Mouse (Mus musculus): Measurements from ENCODE around the gene Shisa7. TPM values are rescaled to one million over a fixed set of nuclear protein-coding genes. Genes with fewer than 3 reads are reported as not detected.

Gene Shisa7
- polyA plus RNA-seq, 1 experiment from 2014 or later, result 4.0 TPM

DNA sequence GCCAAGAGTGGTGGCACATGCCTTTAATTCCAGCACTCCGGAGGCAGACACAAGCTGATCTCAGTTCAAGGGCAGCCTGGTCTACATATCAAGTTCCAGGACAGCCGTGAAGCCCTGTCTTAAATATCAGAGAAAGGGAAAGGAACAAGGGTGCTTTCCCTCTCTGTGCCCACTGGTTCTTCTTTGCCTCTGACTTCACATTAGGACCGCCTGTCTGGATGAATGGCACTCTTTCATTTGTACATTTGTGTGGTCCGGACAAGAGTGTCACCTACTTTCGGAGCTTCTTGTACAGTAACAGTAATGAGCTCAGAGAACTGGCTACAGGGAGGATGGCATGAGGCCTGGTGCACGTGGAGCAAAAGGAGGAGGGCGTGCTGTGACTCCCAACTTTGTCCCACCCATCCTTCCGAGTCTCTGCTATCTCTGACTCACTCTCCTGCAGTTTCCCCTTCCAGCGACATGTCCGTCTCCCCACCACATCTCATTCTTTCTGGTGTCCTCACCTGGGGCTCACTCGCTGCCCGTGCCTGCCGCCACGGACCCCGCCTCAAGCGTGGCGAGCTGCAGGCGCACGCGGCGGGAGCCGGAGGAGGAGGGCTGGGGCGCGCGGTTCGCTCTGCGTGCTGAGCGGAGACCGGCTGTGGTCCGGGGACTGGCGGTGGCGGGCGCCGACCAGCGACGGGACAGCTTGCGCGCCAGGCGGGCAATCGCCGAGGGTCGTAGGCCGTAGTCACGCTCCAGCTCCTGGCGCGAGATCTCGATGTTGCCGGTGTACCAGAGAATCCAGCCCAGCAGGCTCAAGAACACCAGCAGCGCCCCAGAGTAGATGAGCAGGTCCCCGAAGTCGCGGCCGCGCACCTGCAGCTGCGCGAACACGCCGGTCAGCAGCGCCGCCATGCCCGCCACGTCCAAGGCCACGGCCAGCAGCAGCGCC, 55.7 kb downstream of the Shisa7 start:
- Histone ChIP-seq H3K4me2 (peak overlapping the region; percentile 88), H3K27me3 (peaks cover 38% of the 10 kb centered on the region), H3K4me1 (peaks cover 16% of the 10 kb centered on the region), H3K27ac (0 out of 2 replicates have a peak overlapping the region, but pooled peaks have one; percentile 9), H3K9me3 (no peaks in the 10 kb centered on the region), H3K9ac (peak overlapping the region; percentile 82), H3K36me3 (replicated peaks) (peaks cover 3% of the 10 kb centered on the region), H3K4me3 (replicated peaks) (peak overlapping the region; percentile 58)
- 2% methylated on average over 59 of the region's 64 CpGs for WGBS
- peak; percentile 70 for ATAC-seq (ENCODE audit: low FRiP score)

GRCm38 (mm10) chr7:4783667-4784268, 60.7 kb downstream of the Shisa7 start:
- 92% methylated on average over 14 of the region's 14 CpGs for WGBS
- no peaks in the 10 kb centered on the region for H3K9me3 ChIP-seq
- H3K4me1 ChIP-seq, result peaks cover 6% of the 10 kb centered on the region; the same call in 1 of the 2 replicates
- no peak overlapping the region for H3K4me2 ChIP-seq
- no peak for ATAC-seq (ENCODE audit: low FRiP score)
- peaks cover 64% of the 10 kb centered on the region for H3K27me3 ChIP-seq
- no peak overlapping the region for H3K9ac ChIP-seq
- H3K36me3 ChIP-seq (replicated peaks), result no peaks in the 10 kb centered on the region
- H3K27ac ChIP-seq, result no peak overlapping the region
- no peak overlapping the region for H3K4me3 ChIP-seq (replicated peaks)

DNA sequence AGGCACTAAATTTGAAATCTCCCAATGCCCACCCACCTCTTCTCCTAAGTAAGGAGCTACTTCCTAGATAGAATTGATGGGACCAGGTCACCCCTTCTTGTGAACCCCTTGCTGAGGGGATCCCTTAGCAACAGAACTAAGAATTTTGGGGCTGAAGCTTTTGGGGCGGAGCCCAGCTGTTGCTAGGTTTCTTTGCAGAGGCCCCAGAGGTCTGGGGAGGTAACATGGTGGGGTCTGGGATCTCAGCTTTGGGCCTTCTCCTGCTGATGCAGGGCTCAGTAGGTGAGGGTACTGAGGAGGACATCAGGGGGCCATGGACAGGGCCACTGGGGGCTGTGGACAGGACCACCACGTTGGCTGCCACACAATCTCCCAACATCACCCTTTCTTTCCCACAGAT, 61.7 kb downstream of the Shisa7 start, which contains the start of the genes Il11 and Tmem190:
Gene Il11 (minus strand): TSS at position 101 of the 400 bp plus-strand sequence.
Gene Tmem190 (plus strand): TSS at position 179 of the 400 bp plus-strand sequence.
- 80% methylated on average over 2 of the region's 2 CpGs for WGBS
- H3K27me3 ChIP-seq, result peaks cover 68% of the 10 kb centered on the region

DNA sequence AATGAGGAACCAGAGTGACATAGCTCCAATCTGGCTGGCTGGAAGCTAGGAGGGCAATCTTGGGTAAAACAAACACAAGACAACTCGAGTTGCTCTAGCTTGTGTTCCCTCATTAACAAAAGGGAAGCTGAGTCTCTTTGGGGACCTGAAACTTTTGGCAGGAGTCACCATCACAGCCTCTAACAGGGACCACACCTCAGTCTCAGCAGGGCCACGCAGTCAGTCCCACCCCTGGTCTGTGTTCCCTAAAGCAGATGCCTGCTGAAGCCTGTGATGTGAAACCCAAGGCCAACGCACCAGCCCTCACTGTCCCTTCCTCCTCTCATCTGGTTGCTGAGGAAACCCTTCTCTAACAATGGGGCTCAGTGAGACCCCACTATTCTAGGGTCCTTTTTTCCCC, 62.4 kb downstream of the Shisa7 start:
- Histone ChIP-seq H3K4me2 (no peak overlapping the region), H3K4me1 (peaks cover 8% of the 10 kb centered on the region), H3K36me3 (replicated peaks) (no peaks in the 10 kb centered on the region), H3K9ac (no peak overlapping the region), H3K9me3 (no peaks in the 10 kb centered on the region), H3K27me3 (peaks cover 68% of the 10 kb centered on the region), H3K27ac (no peak overlapping the region), H3K4me3 (replicated peaks) (no peak overlapping the region)
- 50% methylated on average over 3 of the region's 3 CpGs for WGBS
- ATAC-seq (ENCODE audit: low FRiP score), result no peak

More for the DNA sequence above, 61.7 kb downstream of the Shisa7 start, which contains the start of the genes Il11 and Tmem190:
- Histone ChIP-seq H3K4me3 (replicated peaks) (no peak within 1 kb of the TSS), H3K9me3 (no peaks in the 10 kb centered on the region), H3K27ac (no peak within 1 kb of the TSS), H3K4me1 (peaks cover 2% of the 10 kb centered on the region), H3K36me3 (replicated peaks) (no peaks in the 10 kb centered on the region), H3K4me2 (no peak within 1 kb of the TSS), H3K9ac (no peak within 1 kb of the TSS)
- no peak for ATAC-seq (ENCODE audit: low FRiP score)

DNA sequence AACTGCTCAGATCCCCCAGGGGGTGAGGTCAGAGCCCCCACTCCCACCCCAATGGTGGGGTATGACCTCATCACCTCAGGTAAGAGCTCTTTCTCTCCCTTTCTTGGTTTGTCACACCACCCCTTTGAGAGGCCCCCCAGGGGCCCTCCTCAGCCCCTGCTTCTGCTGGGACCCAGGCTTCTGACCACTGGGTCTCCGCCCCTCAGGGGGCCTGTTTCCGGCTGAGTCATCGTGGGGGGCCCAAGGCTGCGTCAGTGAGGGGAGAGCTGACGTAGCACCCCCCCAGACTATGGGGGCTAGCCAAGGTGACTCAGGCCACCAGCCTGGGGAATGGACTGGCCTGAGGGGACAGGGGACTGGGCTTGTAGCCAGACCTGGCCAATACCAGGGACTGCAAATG, 64.6 kb downstream of the Shisa7 start:
- H3K9ac ChIP-seq, result no peak overlapping the region
- 44% methylated on average over 5 of the region's 5 CpGs for WGBS
- peaks cover 81% of the 10 kb centered on the region for H3K27me3 ChIP-seq
- no peaks in the 10 kb centered on the region for H3K36me3 ChIP-seq (replicated peaks)
- no peak overlapping the region for H3K4me2 ChIP-seq
- H3K4me1 ChIP-seq, result peaks cover 12% of the 10 kb centered on the region
- no peak overlapping the region for H3K4me3 ChIP-seq (replicated peaks)
- no peak overlapping the region for H3K27ac ChIP-seq
- no peak for ATAC-seq (ENCODE audit: low FRiP score)
- H3K9me3 ChIP-seq, result no peaks in the 10 kb centered on the region

DNA sequence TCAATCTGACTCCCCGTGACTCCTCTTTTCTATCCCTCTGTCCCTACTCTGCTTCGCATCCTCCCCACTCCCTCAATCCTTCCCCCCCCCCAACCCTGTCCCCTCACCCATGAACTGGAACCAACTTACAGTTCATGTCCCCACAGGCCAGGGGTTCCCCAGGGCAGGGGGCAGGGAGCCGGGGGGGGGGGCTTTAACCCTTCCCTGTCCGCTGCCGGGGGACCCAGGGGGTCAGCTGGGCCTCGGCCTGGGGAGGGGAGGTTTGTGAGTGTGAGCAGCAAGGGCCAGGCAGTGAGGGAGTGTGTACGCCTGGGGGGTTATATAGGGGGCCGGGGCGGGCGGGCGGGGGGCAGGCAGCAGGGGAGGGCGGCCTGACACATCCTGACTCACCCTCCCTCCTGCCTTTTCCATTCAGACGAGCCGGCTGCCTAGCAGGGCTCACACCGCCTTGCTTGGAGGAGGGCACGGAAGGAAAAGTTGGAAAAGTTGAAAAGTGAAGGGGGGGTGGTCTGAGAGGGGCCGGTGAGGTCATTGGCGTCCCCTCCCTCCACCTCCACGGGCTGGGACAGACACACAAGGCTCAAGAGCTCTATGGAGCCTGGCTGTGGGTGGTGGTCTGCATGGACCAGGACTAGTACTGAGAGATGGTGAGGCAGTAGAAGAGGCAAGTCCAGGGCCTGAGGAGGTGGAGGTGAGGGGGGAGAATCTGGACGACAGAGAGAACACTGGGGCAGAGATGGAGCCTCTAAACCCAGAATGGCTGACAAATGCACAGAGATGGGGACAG, 66.5 kb downstream of the Shisa7 start:
- WGBS, result 3% methylated on average over 19 of the region's 20 CpGs
- no peaks in the 10 kb centered on the region for H3K9me3 ChIP-seq
- peak overlapping the region; percentile 50; the same call in 1 of the 2 replicates for H3K4me2 ChIP-seq
- H3K9ac ChIP-seq, result peak overlapping the region; percentile 7; the same call in 1 of the 2 replicates
- H3K27me3 ChIP-seq, result peaks cover 81% of the 10 kb centered on the region
- no peak for ATAC-seq (ENCODE audit: low FRiP score)
- H3K36me3 ChIP-seq (replicated peaks), result no peaks in the 10 kb centered on the region
- no peak overlapping the region for H3K27ac ChIP-seq
- peaks cover 12% of the 10 kb centered on the region for H3K4me1 ChIP-seq
- H3K4me3 ChIP-seq (replicated peaks), result 0 out of 2 replicates have a peak overlapping the region, but pooled peaks have one; percentile 34

DNA sequence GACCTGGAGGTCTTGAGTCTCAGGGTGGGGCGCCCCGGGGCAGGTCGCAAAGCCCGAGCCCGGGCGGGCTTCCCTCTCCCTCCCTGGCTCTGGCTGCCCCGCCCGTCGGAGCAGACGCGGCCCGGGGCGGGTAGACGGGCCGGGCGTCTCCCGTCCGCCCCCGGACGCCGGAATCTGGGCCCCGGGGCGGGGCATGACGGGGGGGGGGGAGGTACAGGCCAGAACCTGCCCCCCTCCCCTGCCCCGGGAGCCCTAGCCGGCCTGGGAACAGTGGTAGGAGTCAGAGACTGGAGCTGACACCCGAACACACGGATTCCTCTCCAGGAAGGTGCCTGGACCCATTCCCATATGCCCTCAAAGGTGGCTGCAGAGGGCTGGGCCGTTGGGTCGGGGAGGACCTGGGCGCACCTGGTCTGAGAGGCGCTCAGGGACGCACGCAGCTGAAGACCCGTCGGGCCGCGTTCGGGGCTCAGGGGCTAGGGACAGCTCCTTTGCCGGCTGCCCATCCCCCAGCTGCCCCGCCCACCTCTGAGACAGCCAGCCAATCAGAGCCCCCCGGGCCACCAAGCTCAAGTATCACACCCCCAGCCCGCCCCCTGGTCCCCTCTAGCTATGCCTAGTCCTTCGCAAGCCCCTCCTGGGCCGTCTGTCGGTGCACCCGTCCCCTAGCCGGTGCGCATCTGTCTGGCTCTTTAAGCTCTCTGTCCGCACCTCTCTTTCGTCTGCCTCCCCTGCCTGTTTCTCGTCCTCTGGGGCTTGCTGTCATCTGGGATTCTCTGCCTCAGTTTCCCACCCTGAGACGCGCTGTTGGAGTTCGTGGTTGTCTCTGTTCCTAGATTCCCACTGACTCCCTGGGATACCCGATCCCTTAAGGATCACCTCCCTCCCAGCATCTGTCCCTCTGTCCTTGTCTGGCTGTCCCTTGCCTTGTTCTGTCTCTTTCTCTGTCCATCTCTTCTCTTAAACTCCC, 67.3 kb downstream of the Shisa7 start:
- Histone ChIP-seq H3K4me3 (replicated peaks) (peak overlapping the region; percentile 34), H3K4me2 (peak overlapping the region; percentile 50), H3K27ac (no peak overlapping the region), H3K27me3 (peaks cover 74% of the 10 kb centered on the region), H3K36me3 (replicated peaks) (no peaks in the 10 kb centered on the region), H3K9ac (peak overlapping the region; percentile 42), H3K4me1 (peaks cover 12% of the 10 kb centered on the region), H3K9me3 (no peaks in the 10 kb centered on the region)
- WGBS, result 2% methylated on average over 42 of the region's 56 CpGs
- peak; percentile 87 for ATAC-seq (ENCODE audit: low FRiP score)

- 54% methylated on average over 10 of the region's 10 CpGs for WGBS
Measured at GRCm38 (mm10) chr7:4776131-4776530, 68.4 kb downstream of the Shisa7 start.

More at GRCm38 (mm10) chr7:4776131-4776530, 68.4 kb downstream of the Shisa7 start:
- ATAC-seq (ENCODE audit: low FRiP score), result no peak
- H3K9me3 ChIP-seq, result no peaks in the 10 kb centered on the region
- H3K4me3 ChIP-seq (replicated peaks), result no peak overlapping the region
- no peak overlapping the region for H3K4me2 ChIP-seq
- peaks cover 68% of the 10 kb centered on the region for H3K27me3 ChIP-seq
- no peaks in the 10 kb centered on the region for H3K36me3 ChIP-seq (replicated peaks)
- no peak overlapping the region for H3K9ac ChIP-seq
- no peak overlapping the region for H3K27ac ChIP-seq
- peaks cover 12% of the 10 kb centered on the region for H3K4me1 ChIP-seq

Other genes starting within 250 kb of the Shisa7 start
- not detected in 2 replicates for gene Ptprh, start 240.7 kb downstream of the Shisa7 start, polyA plus RNA-seq (2016; fragmentation: Nextera tagmentation; extraction: Ambion mirVana)
- gene Tmem86b, start 213.3 kb downstream of the Shisa7 start, polyA plus RNA-seq (2016; fragmentation: Nextera tagmentation; extraction: Ambion mirVana), result 3.7 and 5.1 TPM in 2 replicates
- 15.4 and 25.3 TPM in 2 replicates for gene Ppp6r1, start 185.7 kb downstream of the Shisa7 start, polyA plus RNA-seq (2016; fragmentation: Nextera tagmentation; extraction: Ambion mirVana)
- 112 and 114 TPM in 2 replicates for gene Hspbp1, start 159.6 kb downstream of the Shisa7 start, polyA plus RNA-seq (2016; fragmentation: Nextera tagmentation; extraction: Ambion mirVana)
- 3.6 and 3.8 TPM in 2 replicates for gene Brsk1, start 154.1 kb downstream of the Shisa7 start, polyA plus RNA-seq (2016; fragmentation: Nextera tagmentation; extraction: Ambion mirVana)
- 0.27 and 0.35 TPM in 2 replicates for gene Tmem150b, start 119.4 kb downstream of the Shisa7 start, polyA plus RNA-seq (2016; fragmentation: Nextera tagmentation; extraction: Ambion mirVana)
- 78.9 and 94.2 TPM in 2 replicates for gene Kmt5c, start 104.6 kb downstream of the Shisa7 start, polyA plus RNA-seq (2016; fragmentation: Nextera tagmentation; extraction: Ambion mirVana)
- gene Cox6b2, start 91.6 kb downstream of the Shisa7 start, polyA plus RNA-seq (2016; fragmentation: Nextera tagmentation; extraction: Ambion mirVana), result 31.3 and 32.5 TPM in 2 replicates
- gene Fam71e2, start 73.4 kb downstream of the Shisa7 start, polyA plus RNA-seq (2016; fragmentation: Nextera tagmentation; extraction: Ambion mirVana), result not detected in 2 replicates
- gene Il11, start 61.8 kb downstream of the Shisa7 start, polyA plus RNA-seq (2016; fragmentation: Nextera tagmentation; extraction: Ambion mirVana), result 0.24 and 0.77 TPM in 2 replicates
- gene Tmem190, start 61.8 kb downstream of the Shisa7 start, polyA plus RNA-seq (2016; fragmentation: Nextera tagmentation; extraction: Ambion mirVana), result not detected in 2 replicates
- 2.7 and 3.6 TPM in 2 replicates for gene Tmem238, start 55.0 kb downstream of the Shisa7 start, polyA plus RNA-seq (2016; fragmentation: Nextera tagmentation; extraction: Ambion mirVana)
- gene Rpl28, start 51.8 kb downstream of the Shisa7 start, polyA plus RNA-seq (2016; fragmentation: Nextera tagmentation; extraction: Ambion mirVana), result 306 and 310 TPM in 2 replicates
- 434 and 445 TPM in 2 replicates for gene Ube2s, start 32.1 kb downstream of the Shisa7 start, polyA plus RNA-seq (2016; fragmentation: Nextera tagmentation; extraction: Ambion mirVana)
- gene Isoc2b, start 25.6 kb upstream of the Shisa7 start, polyA plus RNA-seq (2016; fragmentation: Nextera tagmentation; extraction: Ambion mirVana), result 2.1 and 2.7 TPM in 2 replicates
- 0.70 and 0.89 TPM in 2 replicates for gene Isoc2a, start 32.5 kb upstream of the Shisa7 start, polyA plus RNA-seq (2016; fragmentation: Nextera tagmentation; extraction: Ambion mirVana)
- 0.24 and 0.41 TPM in 2 replicates for gene Gm36210, start 61.8 kb upstream of the Shisa7 start, polyA plus RNA-seq (2016; fragmentation: Nextera tagmentation; extraction: Ambion mirVana)
- 4.0 and 4.6 TPM in 2 replicates for gene Zfp628, start 70.5 kb upstream of the Shisa7 start, polyA plus RNA-seq (2016; fragmentation: Nextera tagmentation; extraction: Ambion mirVana)
- gene Nat14, start 77.3 kb upstream of the Shisa7 start, polyA plus RNA-seq (2016; fragmentation: Nextera tagmentation; extraction: Ambion mirVana), result 18.1 and 19.4 TPM in 2 replicates
- gene Ssc5d, start 81.1 kb upstream of the Shisa7 start, polyA plus RNA-seq (2016; fragmentation: Nextera tagmentation; extraction: Ambion mirVana), result 0.89 and 1.4 TPM in 2 replicates
- gene Sbk2, start 119.7 kb upstream of the Shisa7 start, polyA plus RNA-seq (2016; fragmentation: Nextera tagmentation; extraction: Ambion mirVana), result not detected in 2 replicates
- gene Sbk3, start 126.5 kb upstream of the Shisa7 start, polyA plus RNA-seq (2016; fragmentation: Nextera tagmentation; extraction: Ambion mirVana), result not detected in 2 replicates
- 55.9 and 56.9 TPM in 2 replicates for gene Zfp579, start 151.5 kb upstream of the Shisa7 start, polyA plus RNA-seq (2016; fragmentation: Nextera tagmentation; extraction: Ambion mirVana)
- 9.5 and 9.6 TPM in 2 replicates for gene Zfp524, start 169.7 kb upstream of the Shisa7 start, polyA plus RNA-seq (2016; fragmentation: Nextera tagmentation; extraction: Ambion mirVana)
- gene Fiz1, start 170.0 kb upstream of the Shisa7 start, polyA plus RNA-seq (2016; fragmentation: Nextera tagmentation; extraction: Ambion mirVana), result 64.9 and 67.3 TPM in 2 replicates
- gene Gm44973, start 170.8 kb upstream of the Shisa7 start, polyA plus RNA-seq (2016; fragmentation: Nextera tagmentation; extraction: Ambion mirVana), result 0.69 TPM in 1 of 2 replicates, not detected in the other
- gene Zfp865, start 175.7 kb upstream of the Shisa7 start, polyA plus RNA-seq (2016; fragmentation: Nextera tagmentation; extraction: Ambion mirVana), result 6.7 and 7.3 TPM in 2 replicates
- 11.0 and 12.8 TPM in 2 replicates for gene Ccdc106, start 175.9 kb upstream of the Shisa7 start, polyA plus RNA-seq (2016; fragmentation: Nextera tagmentation; extraction: Ambion mirVana)
- not detected in 2 replicates for gene 4632433K11Rik, start 189.4 kb upstream of the Shisa7 start, polyA plus RNA-seq (2016; fragmentation: Nextera tagmentation; extraction: Ambion mirVana)
- 4.0 and 4.5 TPM in 2 replicates for gene Zfp784, start 193.8 kb upstream of the Shisa7 start, polyA plus RNA-seq (2016; fragmentation: Nextera tagmentation; extraction: Ambion mirVana)
- gene Zfp580, start 206.8 kb upstream of the Shisa7 start, polyA plus RNA-seq (2016; fragmentation: Nextera tagmentation; extraction: Ambion mirVana), result 44.9 and 46.3 TPM in 2 replicates
- 165 and 166 TPM in 2 replicates for gene U2af2, start 217.4 kb upstream of the Shisa7 start, polyA plus RNA-seq (2016; fragmentation: Nextera tagmentation; extraction: Ambion mirVana)
- 62.9 and 66.4 TPM in 2 replicates for gene Epn1, start 235.5 kb upstream of the Shisa7 start, polyA plus RNA-seq (2016; fragmentation: Nextera tagmentation; extraction: Ambion mirVana)

All from forebrain, embryonic 12.5 days (tissue).